Mouse (Mus musculus) frontal cortex, postnatal 25 days (tissue): ENCODE measurements around the gene Ankle2.

Experiments
- DNase-seq, 2 experiments: peaks; one replicate each; pipeline ENCODE4 v3.0.0; 2022; ENCODE audit warnings: low spot score in 2 of 2

The Ankle2 gene

DNA sequence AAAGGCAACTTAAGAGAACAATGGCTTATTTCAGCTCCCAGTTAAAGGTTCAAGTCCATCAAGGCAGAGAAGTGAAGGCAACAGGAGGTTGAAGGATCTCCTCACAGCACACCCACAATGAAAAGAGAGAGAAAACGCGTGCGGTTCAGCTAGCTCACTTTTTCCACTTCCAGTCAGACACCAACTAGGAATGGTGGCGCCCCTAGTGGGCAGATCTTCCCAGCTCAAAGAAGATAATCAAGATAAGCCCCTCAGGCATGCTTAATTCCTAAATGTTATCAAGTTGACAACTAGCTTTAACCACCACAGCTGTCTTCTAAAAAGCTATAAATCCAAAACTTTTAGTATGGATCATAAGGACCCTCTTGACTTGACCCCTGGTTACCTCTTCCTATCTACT is 53.7 kb downstream of the Ankle2 start:
- DNase-seq = no peak

DNA sequence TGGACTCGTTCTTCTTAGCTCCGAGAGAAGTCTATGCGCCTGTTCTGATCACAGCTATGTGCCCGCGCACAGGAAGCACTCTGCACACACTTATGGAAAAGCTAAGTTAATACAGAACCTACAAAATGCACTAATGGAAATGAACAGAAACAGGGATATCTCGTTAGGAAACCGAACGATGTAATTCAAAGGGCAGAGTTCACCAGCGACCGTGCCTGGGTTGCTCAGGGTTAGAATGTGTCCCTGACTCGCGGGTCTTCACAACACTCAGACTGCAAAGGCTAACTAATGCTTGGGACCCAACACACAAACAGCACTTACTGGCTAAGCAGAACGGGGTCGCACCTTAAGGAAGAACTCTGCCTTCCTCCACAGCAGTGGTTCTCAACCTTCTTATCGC is 54.4 kb downstream of the Ankle2 start:
- no peak for DNase-seq

DNA sequence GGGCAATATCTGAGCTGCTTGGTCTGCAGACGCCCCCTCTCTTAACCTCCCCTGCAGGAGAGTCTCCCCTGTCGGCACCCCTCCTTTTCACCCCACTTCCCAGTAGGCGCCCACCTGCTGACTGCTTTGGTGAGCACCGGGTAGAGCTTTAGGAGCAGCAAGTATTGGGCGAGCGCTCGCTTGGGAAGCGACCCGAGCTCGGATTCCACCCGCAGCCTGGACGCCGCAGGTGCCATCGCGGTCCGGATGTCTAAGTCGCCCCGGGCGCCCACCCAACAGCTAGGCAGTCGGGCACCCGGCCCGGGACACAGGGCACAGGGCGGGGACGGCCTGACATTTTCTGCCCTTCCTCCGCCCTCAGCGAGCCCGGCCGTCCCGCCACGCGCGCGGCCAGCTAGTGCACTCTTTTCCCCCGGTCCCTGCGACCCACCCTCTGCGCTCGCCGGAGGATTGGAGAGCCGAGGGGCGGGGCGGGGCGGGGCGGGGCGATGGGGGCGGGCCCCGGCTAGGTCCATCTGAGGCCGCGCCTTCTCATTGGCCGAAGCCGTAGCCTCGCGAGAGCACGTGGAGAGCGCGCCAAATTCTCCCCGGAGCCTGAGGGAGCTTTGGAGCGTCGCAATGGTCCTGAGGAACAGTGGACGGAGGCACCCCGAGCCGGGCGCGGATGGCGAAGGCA is 55.1 kb downstream of the Ankle2 start, which contains the start of the genes Pxmp2 and Pole:
TSS of gene Pxmp2 (minus strand) at position 417 of the 676 bp plus-strand sequence.
TSS of gene Pole (plus strand) at position 537 of the 676 bp plus-strand sequence.
- DNase-seq = peak; percentile 63 to 72

DNA sequence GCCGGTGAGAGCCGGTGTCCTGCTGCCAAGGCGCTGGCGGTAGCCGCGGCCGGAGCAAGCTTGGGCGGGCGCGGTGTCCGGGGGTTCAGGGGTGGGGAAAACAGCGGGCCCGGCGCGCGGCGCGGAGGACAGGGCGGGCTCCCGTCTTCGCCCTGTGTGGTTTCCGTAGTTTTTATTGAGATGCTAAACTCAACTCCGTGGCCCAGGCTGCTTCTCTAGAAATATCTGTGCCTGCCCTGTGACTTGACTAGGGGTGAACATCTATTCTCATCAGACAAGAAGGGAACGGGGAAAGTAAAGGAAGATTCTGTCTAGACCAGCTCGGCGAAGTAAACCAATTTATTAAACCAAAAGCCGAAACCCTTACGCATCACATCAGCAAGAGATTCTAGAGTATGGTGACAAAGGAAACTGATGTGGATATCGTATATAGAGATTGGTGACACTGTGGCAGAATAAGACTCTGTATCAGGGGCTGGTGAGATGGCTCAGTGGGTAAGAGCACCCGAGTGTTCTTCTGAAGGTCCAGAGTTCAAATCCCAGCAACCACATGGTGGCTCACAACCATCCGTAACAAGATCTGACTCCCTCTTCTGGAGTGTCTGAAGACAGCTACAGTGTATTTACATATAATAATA is 55.8 kb downstream of the Ankle2 start:
- DNase-seq = no peak

DNA sequence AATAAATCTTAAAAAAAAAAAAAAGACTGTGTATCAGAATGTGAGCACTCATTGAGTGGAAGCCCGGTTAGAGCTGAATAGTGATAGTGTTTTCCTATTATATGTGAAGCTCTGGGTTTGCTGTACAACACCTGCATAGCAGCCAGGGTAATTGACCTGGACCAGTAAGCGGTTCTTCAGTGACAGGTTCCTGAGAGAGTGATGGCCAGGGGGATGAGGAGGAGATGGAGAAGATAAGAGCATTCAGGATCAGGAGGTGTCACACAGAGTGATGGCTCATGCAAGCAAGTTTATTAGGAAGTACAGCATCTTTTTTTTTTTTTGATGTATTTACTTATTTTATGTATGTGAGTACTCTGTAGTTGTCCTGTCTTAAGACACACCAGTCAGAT is 56.3 kb downstream of the Ankle2 start:
- DNase-seq = no peak

DNA sequence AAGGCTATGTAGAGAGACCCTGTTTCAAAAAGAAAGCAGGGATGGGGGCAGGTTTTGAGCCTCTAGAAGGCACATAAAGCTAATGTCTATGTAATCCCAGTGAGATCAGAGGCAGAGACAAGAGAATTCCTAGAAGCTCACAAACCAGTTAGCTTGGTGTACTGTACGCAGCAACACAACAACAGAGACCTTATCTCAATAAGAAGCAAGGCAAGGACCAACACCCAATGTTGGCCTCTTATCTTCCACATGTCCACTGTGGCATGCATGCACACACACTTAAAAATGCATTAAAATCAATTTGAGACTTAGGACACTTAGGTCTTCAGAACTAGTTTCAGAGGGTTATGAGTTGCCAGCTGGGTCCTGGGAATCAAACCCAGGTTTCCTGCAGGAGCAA is 60.8 kb downstream of the Ankle2 start:
- no peak for DNase-seq

DNA sequence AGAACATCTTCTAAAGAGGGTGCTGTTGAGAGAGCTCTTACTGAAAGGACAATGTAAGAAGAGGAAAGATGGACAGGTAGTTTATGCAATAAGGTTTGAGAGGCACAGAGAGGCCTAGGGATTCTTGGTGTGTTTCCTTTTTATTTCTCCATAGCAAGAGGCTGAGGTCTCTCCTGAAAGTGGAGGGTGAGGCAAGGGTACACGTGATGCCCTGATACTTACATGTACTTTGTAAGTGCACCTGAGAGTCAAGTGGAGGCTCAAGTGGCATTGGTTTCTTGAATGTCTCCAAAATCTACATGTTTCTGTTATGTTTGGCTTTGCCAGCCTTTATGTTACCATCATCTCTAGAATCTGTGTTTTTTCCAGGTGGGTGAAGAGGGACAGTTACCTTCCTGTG is 65.8 kb downstream of the Ankle2 start:
- DNase-seq = no peak

DNA sequence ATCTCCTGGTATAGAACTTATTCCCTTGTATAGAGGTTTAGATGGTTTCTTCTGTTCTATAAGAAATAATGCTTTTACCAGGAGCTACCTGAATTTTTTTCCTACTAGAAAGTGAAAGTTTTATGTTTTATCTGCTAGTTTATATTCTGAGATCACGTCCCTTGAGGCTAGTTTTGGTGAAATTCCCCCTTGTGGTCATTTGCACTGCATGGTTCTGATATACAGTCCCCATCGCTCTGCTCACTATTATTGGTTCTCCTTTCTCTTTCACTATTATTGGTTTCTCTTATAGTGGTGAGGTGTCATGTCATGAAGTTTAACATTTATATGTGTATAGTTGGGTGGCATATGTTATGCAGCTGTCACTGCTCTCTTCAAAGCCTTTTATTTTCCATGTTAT is 69.8 kb downstream of the Ankle2 start:
- DNase-seq = no peak
